Mouse (Mus musculus) lung, embryonic 14.5 days (tissue): ENCODE measurements around the gene Ssx2ip. TPM values are rescaled to one million over a fixed set of nuclear protein-coding genes. Genes with fewer than 3 reads are reported as not detected.

Source experiments
- ATAC-seq: fragments of 200-750 bp; cut with Nextera tagmentation; 2 replicates; pipeline ENCODE4 v1.8.0; 2017; ENCODE audit warnings: mild to moderate bottlenecking, moderate TSS enrichment, moderate library complexity; ENCODE audit not compliant: insufficient read depth
- DNase-seq: peaks from one replicate; pipeline ENCODE4 v3.0.0-alpha.2; 2015
- H3K27ac ChIP-seq: fragments of 300-500 bp; sonication (generic); 2 replicates; pipeline ENCODE4 v1.5.1; 2014; ENCODE audit warnings: low read depth, mild to moderate bottlenecking, moderate library complexity
- H3K27me3 ChIP-seq: fragments of 300-500 bp; sonication (generic); 2 replicates; pipeline ENCODE4 v1.6.1; 2014; ENCODE audit warnings: low read length, control low read depth; ENCODE audit not compliant: insufficient read depth
- H3K36me3 ChIP-seq: fragments of 300-500 bp; sonication (generic); 2 replicates; pipeline ENCODE4 v1.6.1; 2014; ENCODE audit warnings: control low read depth; ENCODE audit not compliant: insufficient read depth
- H3K4me1 ChIP-seq: fragments of 300-500 bp; sonication (generic); 2 replicates; pipeline ENCODE4 v1.6.1; 2014; ENCODE audit warnings: antibody characterized with exemption, control low read depth; ENCODE audit not compliant: insufficient read depth
- H3K4me2 ChIP-seq: fragments of 300-500 bp; sonication (generic); 2 replicates; pipeline ENCODE4 v1.6.1; 2014; ENCODE audit warnings: mild to moderate bottlenecking
- H3K4me3 ChIP-seq: fragments of 300-500 bp; sonication (generic); 2 replicates; pipeline ENCODE4 v1.5.1; 2014; ENCODE audit warnings: low read depth, low read length
- H3K9ac ChIP-seq: fragments of 300-500 bp; sonication (generic); 2 replicates; pipeline ENCODE4 v1.6.1; 2014
- H3K9me3 ChIP-seq: fragments of 300-500 bp; sonication (generic); 2 replicates; pipeline ENCODE4 v1.6.1; 2016; ENCODE audit warnings: low read depth, low read length, control low read depth
- CTCF ChIP-seq: IDR thresholded peaks from 2 replicates; pipeline ENCODE4 v1.5.1; 2016; ENCODE audit warnings: antibody characterized with exemption, low read depth
- WGBS: fragments of 180-500 bp; shearing (Covaris S2); extraction: QIAGEN DNeasy Blood & Tissue Kit; methylation state at CpG from one replicate; pipeline ENCODE4 v1.1.7; 2014; 5-methylcytosine and 5-hydroxymethylcytosine counted together
- microRNA-seq: library from miRNA; unstranded; fragments of <30 nt; microRNA quantifications from one replicate; pipeline ENCODE4, GENCODE M21; 2016; ENCODE audit warnings: borderline number of aligned reads
- polyA plus RNA-seq: library from polyadenylated mRNA; unstranded; fragments of >200 nt; fragmentation: Nextera tagmentation; extraction: Ambion mirVana; gene quantifications from 2 replicates; pipeline ENCODE4 v1.2.1, GENCODE M21; 2014

Gene Ssx2ip
- polyA plus RNA-seq, 1 experiment from 2014 or later, result 30.5 TPM

GRCm38 (mm10) chr3:146451375-146451774 is 46.9 kb downstream of the Ssx2ip start:
- Histone ChIP-seq H3K4me1 (no peaks in the 10 kb centered on the region), H3K27me3 (no peaks in the 10 kb centered on the region), H3K36me3 (no peaks in the 10 kb centered on the region), H3K9me3 (no peaks in the 10 kb centered on the region), H3K9ac (no peak overlapping the region), H3K4me3 (no peak overlapping the region), H3K4me2 (peak overlapping the region; percentile 80), H3K27ac (no peak overlapping the region)
- no peak for ATAC-seq
- WGBS, result 86% methylated on average over 5 of the region's 5 CpGs
- no peak for TF ChIP-seq CTCF
- DNase-seq, result no peak

DNA sequence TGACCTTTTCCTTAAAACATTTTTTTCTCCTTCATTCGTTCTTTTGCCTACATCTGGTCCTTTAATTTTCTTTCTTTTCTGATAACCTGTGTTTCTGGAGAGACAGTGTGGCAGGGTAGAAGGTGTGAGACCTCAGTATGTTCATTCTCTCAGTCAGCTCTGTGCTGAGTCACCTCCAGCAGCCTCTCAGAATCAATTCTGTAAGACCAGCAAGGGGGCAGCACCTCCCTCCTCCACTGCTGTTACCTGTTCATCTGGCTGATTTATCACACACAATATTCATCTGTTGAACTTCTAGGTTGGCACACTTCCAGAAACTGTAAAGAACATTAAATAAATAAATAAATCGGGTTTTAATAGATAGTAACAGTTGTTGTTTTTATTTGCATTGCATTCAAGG is 58.5 kb downstream of the Ssx2ip start:
- Histone ChIP-seq H3K36me3 (no peaks in the 10 kb centered on the region), H3K9me3 (no peaks in the 10 kb centered on the region), H3K27me3 (no peaks in the 10 kb centered on the region), H3K9ac (no peak overlapping the region), H3K4me2 (no peak overlapping the region), H3K4me1 (no peaks in the 10 kb centered on the region), H3K4me3 (no peak overlapping the region), H3K27ac (no peak overlapping the region)
- DNase-seq, result no peak
- TF ChIP-seq CTCF, result no peak
- WGBS, result 41% methylated on average over 2 of the region's 2 CpGs
- ATAC-seq, result no peak

GRCm38 (mm10) chr3:146469226-146469625 is 64.8 kb downstream of the Ssx2ip start:
- no peak for ATAC-seq

DNA sequence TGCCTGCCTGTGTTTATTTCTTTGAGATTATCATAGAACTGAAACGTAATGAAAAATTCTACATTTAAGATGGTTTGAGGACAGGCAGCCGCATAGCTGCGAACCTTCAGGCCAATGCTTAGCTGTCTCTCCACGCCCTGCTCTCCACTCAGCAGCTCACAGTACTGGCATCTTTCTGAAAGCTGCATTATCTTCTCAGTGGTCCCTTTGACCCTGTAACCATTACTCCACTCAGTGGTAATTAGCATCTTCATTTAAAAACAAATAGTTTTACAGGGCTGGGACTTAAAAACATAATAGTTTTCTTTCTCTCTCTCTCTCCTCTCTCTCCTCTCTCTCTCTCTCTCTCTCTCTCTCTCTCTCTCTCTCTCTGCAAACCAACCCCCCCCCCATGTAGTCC is 68.2 kb downstream of the Ssx2ip start:
- H3K4me1 ChIP-seq, result no peaks in the 10 kb centered on the region
- no peak for ATAC-seq
- no peaks in the 10 kb centered on the region for H3K36me3 ChIP-seq
- no peak overlapping the region for H3K9ac ChIP-seq
- H3K27ac ChIP-seq, result no peak overlapping the region
- no peaks in the 10 kb centered on the region for H3K9me3 ChIP-seq
- TF ChIP-seq CTCF, result no peak
- H3K4me3 ChIP-seq, result no peak overlapping the region
- H3K27me3 ChIP-seq, result no peaks in the 10 kb centered on the region
- 59% methylated on average over 4 of the region's 4 CpGs for WGBS
- H3K4me2 ChIP-seq, result no peak overlapping the region
- no peak for DNase-seq

More at GRCm38 (mm10) chr3:146469226-146469625, 64.8 kb downstream of the Ssx2ip start:
- Histone ChIP-seq H3K27me3 (no peaks in the 10 kb centered on the region), H3K4me1 (no peaks in the 10 kb centered on the region), H3K9ac (no peak overlapping the region), H3K4me2 (no peak overlapping the region), H3K27ac (no peak overlapping the region), H3K4me3 (no peak overlapping the region), H3K9me3 (no peaks in the 10 kb centered on the region), H3K36me3 (no peaks in the 10 kb centered on the region)
- 67% methylated on average over 2 of the region's 2 CpGs for WGBS
- no peak for TF ChIP-seq CTCF
- DNase-seq, result no peak

- no peaks in the 10 kb centered on the region for H3K4me1 ChIP-seq
- ATAC-seq (no peak), DNase-seq (no peak)
- H3K4me3 ChIP-seq, result no peak overlapping the region
- no peak overlapping the region for H3K4me2 ChIP-seq
- TF ChIP-seq CTCF, result no peak
- no peak overlapping the region for H3K27ac ChIP-seq
- H3K27me3 ChIP-seq, result no peaks in the 10 kb centered on the region
- H3K9ac ChIP-seq, result no peak overlapping the region
- H3K9me3 ChIP-seq, result no peaks in the 10 kb centered on the region
- H3K36me3 ChIP-seq, result no peaks in the 10 kb centered on the region
These were observed 69.3 kb downstream of the Ssx2ip start for GRCm38 (mm10) chr3:146473741-146474140.

GRCm38 (mm10) chr3:146474428-146474827 is 70.0 kb downstream of the Ssx2ip start:
- Histone ChIP-seq H3K27me3 (no peaks in the 10 kb centered on the region), H3K9me3 (no peaks in the 10 kb centered on the region), H3K4me3 (no peak overlapping the region), H3K27ac (no peak overlapping the region), H3K4me1 (no peaks in the 10 kb centered on the region), H3K4me2 (no peak overlapping the region), H3K9ac (no peak overlapping the region), H3K36me3 (no peaks in the 10 kb centered on the region)
- no peak for TF ChIP-seq CTCF
- no peak for ATAC-seq
- WGBS, result 92% methylated on average over 3 of the region's 3 CpGs
- no peak for DNase-seq

- no peaks in the 10 kb centered on the region for H3K4me1 ChIP-seq
- DNase-seq, result peak; percentile 36
- H3K9ac ChIP-seq, result no peak overlapping the region
- 50% methylated on average over 2 of the region's 2 CpGs for WGBS
- no peak for TF ChIP-seq CTCF
- H3K4me3 ChIP-seq, result no peak overlapping the region
- no peaks in the 10 kb centered on the region for H3K9me3 ChIP-seq
- no peaks in the 10 kb centered on the region for H3K36me3 ChIP-seq
- no peaks in the 10 kb centered on the region for H3K27me3 ChIP-seq
- H3K4me2 ChIP-seq, result no peak overlapping the region
- no peak for ATAC-seq
- H3K27ac ChIP-seq, result no peak overlapping the region
These were observed 77.6 kb downstream of the Ssx2ip start for GRCm38 (mm10) chr3:146482044-146482443.

DNA sequence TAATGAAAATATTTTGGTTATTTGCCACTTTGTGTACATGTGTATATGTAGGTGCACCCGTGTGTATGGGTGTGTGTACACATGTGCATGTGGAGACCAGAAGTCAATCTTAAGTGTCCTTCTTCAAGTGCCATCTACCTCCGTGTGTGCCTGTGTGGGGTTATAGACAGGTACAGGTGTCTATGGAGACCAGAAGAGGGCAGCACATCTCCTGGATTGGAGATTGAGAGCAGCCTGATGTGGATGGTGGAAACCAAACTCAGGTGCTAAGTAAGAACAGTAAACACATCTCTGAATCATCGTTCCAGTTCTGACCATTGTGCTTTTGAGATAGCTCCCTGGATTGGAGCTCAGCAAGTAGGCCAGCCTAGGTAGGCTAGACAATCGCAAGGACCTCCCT is 82.0 kb downstream of the Ssx2ip start:
- Histone ChIP-seq H3K4me2 (no peak overlapping the region), H3K9ac (no peak overlapping the region), H3K4me1 (no peaks in the 10 kb centered on the region), H3K4me3 (no peak overlapping the region), H3K27ac (no peak overlapping the region), H3K27me3 (no peaks in the 10 kb centered on the region), H3K9me3 (no peaks in the 10 kb centered on the region), H3K36me3 (no peaks in the 10 kb centered on the region)
- ATAC-seq, result no peak
- no peak for TF ChIP-seq CTCF
- 80% methylated on average over 4 of the region's 4 CpGs for WGBS
- DNase-seq, result no peak

Small RNA genes lying within 50 kb of the gene (microRNA-seq; reads per million reads assigned to microRNA genes)
- gene Gm22901, result not detected

Other genes with a start within 250 kb of the Ssx2ip start
- gene Lpar3, start 183.7 kb upstream of the Ssx2ip start, polyA plus RNA-seq, result 1.8 and 1.9 TPM in 2 replicates
- 8.9 and 10.4 TPM in 2 replicates for gene Ctbs, start 45.2 kb downstream of the Ssx2ip start, polyA plus RNA-seq
- gene Spata1, start 95.1 kb downstream of the Ssx2ip start, polyA plus RNA-seq, result 4.2 and 4.8 TPM in 2 replicates
- gene Gng5, start 95.2 kb downstream of the Ssx2ip start, polyA plus RNA-seq, result 887 and 951 TPM in 2 replicates
- gene Rpf1, start 116.8 kb downstream of the Ssx2ip start, polyA plus RNA-seq, result 55.7 and 56.1 TPM in 2 replicates
- not detected in 2 replicates for gene Uox, start 165.8 kb downstream of the Ssx2ip start, polyA plus RNA-seq
- not detected in 2 replicates for gene Dnase2b, start 211.0 kb downstream of the Ssx2ip start, polyA plus RNA-seq
- gene 4930503B20Rik, start 246.7 kb downstream of the Ssx2ip start, polyA plus RNA-seq, result not detected in 2 replicates